Mouse (Mus musculus): ENCODE data around the gene Rpgr. TPM values are rescaled to one million over a fixed set of nuclear protein-coding genes. Genes with fewer than 3 reads are reported as not detected.

Rpgr gene
- 1 to 10 TPM; 5.2 to 6.5 TPM for total RNA-seq (2023)

DNA sequence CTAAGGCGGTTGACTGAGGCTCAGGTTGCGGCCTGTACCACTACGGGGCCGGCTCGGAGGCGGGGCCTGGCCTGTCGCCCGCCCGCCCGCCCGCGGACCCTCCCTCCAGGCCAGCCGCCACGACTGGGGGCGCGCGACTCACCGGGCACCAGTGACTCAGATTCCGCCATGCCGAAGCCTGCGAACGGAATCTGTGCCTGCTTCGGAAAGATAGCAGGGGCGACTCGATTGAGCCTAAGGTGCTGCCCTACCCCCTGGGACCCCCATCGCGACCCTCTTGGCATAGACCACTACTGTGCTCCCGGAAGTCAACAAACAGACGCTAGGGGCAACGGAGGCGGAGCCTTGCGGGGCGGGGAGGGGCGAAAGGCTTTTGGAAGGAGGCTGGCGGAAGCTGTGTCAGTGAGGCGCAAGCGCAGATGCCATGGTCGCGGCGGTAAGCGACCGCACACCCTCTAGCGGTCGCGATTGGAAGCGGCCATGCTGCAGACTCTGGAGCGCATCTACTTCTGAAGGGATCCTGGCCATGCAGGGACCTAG lies at the start of gene Rpgr:
Gene Rpgr (minus strand): TSS at position 511 of the 540 bp plus-strand sequence.

GRCm38 (mm10) chrX:10251852-10252504 lies 35.3 kb upstream of the Rpgr start, which contains the start of gene Otc:
TSS of gene Otc (plus strand) at chrX:10252305.

GRCm38 (mm10) chrX:10117065-10117719 lies 99.5 kb downstream of the Rpgr start, which contains the start of gene Srpx:
TSS of gene Srpx (minus strand) at chrX:10117709.

Other genes starting within 250 kb of the Rpgr start
- gene Srpx, start 99.2 kb downstream of the Rpgr start, total RNA-seq (2023): not detected
- not detected for gene Otc, start 35.4 kb upstream of the Rpgr start, total RNA-seq (2023)

Data from B cell, adult 67 days (primary cell).